Mouse (Mus musculus) hindbrain, embryonic 16.5 days (tissue): ENCODE results near the gene Kcnb1. TPM values are rescaled to one million over a fixed set of nuclear protein-coding genes. Genes with fewer than 3 reads are reported as not detected.

Experiments
- ATAC-seq: fragments of 200-750 bp; cut with Nextera tagmentation; 2 replicates; pipeline ENCODE4 v1.8.0; 2017; ENCODE audit warnings: moderate TSS enrichment, moderate library complexity
- H3K27ac ChIP-seq: fragments of 300-500 bp; sonication (generic); 2 replicates; pipeline ENCODE4 v1.5.1; 2014; ENCODE audit warnings: low read depth, mild to moderate bottlenecking, control low read depth, low read length, moderate library complexity
- H3K27me3 ChIP-seq: fragments of 300-500 bp; sonication (generic); replicated peaks from 2 replicates; pipeline ENCODE4 v1.6.1; 2014; ENCODE audit warnings: low read length; ENCODE audit not compliant: control insufficient read depth, insufficient read depth
- H3K36me3 ChIP-seq: fragments of 300-500 bp; sonication (generic); 2 replicates; pipeline ENCODE4 v1.6.1; 2014; ENCODE audit warnings: mild to moderate bottlenecking, low read length, moderate library complexity, mixed read lengths; ENCODE audit not compliant: control insufficient read depth, insufficient read depth
- H3K4me1 ChIP-seq: fragments of 300-500 bp; sonication (generic); 2 replicates; pipeline ENCODE4 v1.6.1; 2014; ENCODE audit warnings: low read depth, low read length; ENCODE audit not compliant: control insufficient read depth, insufficient read depth
- H3K4me2 ChIP-seq: fragments of 300-500 bp; sonication (generic); 2 replicates; pipeline ENCODE4 v1.6.1; 2014; ENCODE audit warnings: mild to moderate bottlenecking, low read length, control low read depth, moderate library complexity
- H3K4me3 ChIP-seq: fragments of 300-500 bp; sonication (generic); 2 replicates; pipeline ENCODE4 v1.5.1; 2014; ENCODE audit warnings: mild to moderate bottlenecking, low read length, control low read depth, moderate library complexity
- H3K9ac ChIP-seq: fragments of 300-500 bp; sonication (generic); 2 replicates; pipeline ENCODE4 v1.6.1; 2014; ENCODE audit warnings: low read depth, mild to moderate bottlenecking, control low read depth, low read length, moderate library complexity
- H3K9me3 ChIP-seq: fragments of 300-500 bp; sonication (generic); 2 replicates; pipeline ENCODE4 v1.6.1; 2014; ENCODE audit warnings: mild to moderate bottlenecking, low read length, moderate library complexity; ENCODE audit not compliant: control insufficient read depth
- WGBS: fragments of 180-500 bp; shearing (Covaris S2); extraction: QIAGEN DNeasy Blood & Tissue Kit; methylation state at CpG from one replicate; pipeline ENCODE4 v1.1.7; 2014; 5-methylcytosine and 5-hydroxymethylcytosine counted together
- polyA plus RNA-seq: library from polyadenylated mRNA; unstranded; fragments of >200 nt; fragmentation: Nextera tagmentation; extraction: Ambion mirVana; gene quantifications from 2 replicates; pipeline ENCODE4 v1.2.1, GENCODE M21; 2015

Gene Kcnb1
- polyA plus RNA-seq, 1 experiment from 2014 or later = 3.2 TPM

GRCm38 (mm10) chr2:167193361-167193760 lies 3.4 kb upstream of the Kcnb1 start:
- 78% methylated on average over 3 of the region's 3 CpGs for WGBS
- ATAC-seq = no peak
- no peak overlapping the region for H3K4me2 ChIP-seq
- H3K9ac ChIP-seq = no peak overlapping the region
- H3K27ac ChIP-seq = no peak overlapping the region
- H3K9me3 ChIP-seq = no peaks in the 10 kb centered on the region
- H3K4me3 ChIP-seq = no peak overlapping the region
- peaks cover 9% of the 10 kb centered on the region for H3K27me3 ChIP-seq
- no peaks in the 10 kb centered on the region for H3K36me3 ChIP-seq
- peaks cover 19% of the 10 kb centered on the region for H3K4me1 ChIP-seq

DNA sequence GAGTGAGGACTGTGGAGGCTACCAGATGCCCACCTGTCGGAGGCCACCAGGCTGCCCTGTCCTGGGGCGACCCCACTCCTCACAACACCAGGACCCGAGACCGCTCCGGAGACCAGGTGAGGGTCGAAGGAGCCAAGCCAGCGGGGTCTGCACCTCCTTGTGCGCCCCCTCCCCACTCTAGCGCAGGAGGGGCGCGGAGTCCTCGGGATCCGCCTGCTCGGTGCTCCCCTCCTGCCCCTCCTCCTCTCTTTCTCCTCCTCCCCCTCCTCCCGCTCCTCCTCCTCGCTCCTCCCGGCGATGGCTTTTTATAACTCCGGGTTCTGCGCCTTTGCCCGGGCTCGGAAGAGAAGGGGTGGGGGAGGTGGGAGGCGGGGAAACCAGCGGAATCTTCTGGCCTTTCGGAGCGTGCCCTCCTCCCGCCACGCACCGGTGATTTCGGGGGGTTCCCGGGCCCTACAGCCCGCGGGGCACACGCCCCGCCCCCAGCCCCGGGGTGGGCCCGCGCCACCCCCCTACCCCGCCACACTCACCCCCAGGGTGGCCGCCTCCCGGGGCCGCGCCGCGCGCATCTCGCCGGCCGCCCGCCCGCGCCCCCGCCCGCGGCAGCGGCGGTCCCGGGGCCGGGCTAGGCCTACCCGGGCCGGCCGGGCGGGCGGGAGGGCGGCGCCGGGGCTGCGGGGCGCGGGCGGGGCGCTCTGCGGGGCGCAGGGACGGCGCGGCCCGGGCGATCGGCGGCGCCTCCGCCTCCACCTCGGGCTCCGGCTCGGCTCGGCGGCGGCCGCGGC lies 472 bp downstream of the Kcnb1 start:
- Histone ChIP-seq H3K4me3 (peak overlapping the region; percentile 65), H3K9me3 (no peaks in the 10 kb centered on the region), H3K27me3 (peaks cover 12% of the 10 kb centered on the region), H3K4me1 (peaks cover 24% of the 10 kb centered on the region), H3K4me2 (peak overlapping the region; percentile 79), H3K36me3 (no peaks in the 10 kb centered on the region; the same call in 1 of the 2 replicates), H3K27ac (peak overlapping the region; percentile 60; the same call in 1 of the 2 replicates), H3K9ac (peak overlapping the region; percentile 80)
- ATAC-seq = peak; percentile 74
- WGBS = under 1% methylated on average over 42 of the region's 91 CpGs

- H3K4me1 ChIP-seq = peaks cover 27% of the 10 kb centered on the region
Observed at GRCm38 (mm10) chr2:167188315-167189207, 1.4 kb downstream of the Kcnb1 start.

DNA sequence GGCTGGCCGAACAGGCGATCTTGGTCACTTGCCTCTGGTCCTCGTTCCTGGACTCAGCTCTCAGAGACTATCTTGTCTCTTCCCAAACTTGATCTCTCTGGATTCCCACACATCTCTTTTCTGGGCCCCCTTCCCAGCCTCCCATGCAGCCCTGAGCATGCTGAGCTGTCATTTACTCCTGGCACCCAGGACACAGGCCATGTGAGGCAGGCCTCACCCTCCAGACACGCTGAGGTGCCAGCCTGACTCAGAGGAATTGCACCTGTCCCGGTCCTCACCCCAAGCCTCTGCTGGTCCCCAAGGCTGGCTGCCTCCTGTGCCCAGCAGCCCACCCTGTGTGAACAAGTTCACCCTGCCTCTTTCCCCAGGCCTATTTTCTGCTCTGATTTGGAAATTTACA lies 2.8 kb downstream of the Kcnb1 start:
- ATAC-seq = no peak

More at GRCm38 (mm10) chr2:167188315-167189207, 1.4 kb downstream of the Kcnb1 start:
- Histone ChIP-seq H3K4me3 (peak overlapping the region; percentile 65), H3K4me2 (peak overlapping the region; percentile 79), H3K9ac (peak overlapping the region; percentile 80), H3K9me3 (no peaks in the 10 kb centered on the region), H3K27ac (no peak overlapping the region), H3K27me3 (peaks cover 12% of the 10 kb centered on the region), H3K36me3 (no peaks in the 10 kb centered on the region; the same call in 1 of the 2 replicates)
- WGBS = 23% methylated on average over 47 of the region's 83 CpGs
- no peak for ATAC-seq

GRCm38 (mm10) chr2:167186544-167186943 lies 3.4 kb downstream of the Kcnb1 start:
- peaks cover 27% of the 10 kb centered on the region for H3K4me1 ChIP-seq
- peaks cover 9% of the 10 kb centered on the region for H3K27me3 ChIP-seq
- no peak overlapping the region for H3K27ac ChIP-seq
- H3K9ac ChIP-seq = no peak overlapping the region
- WGBS = 62% methylated on average over 10 of the region's 10 CpGs
- H3K36me3 ChIP-seq = no peaks in the 10 kb centered on the region; the same call in 1 of the 2 replicates
- H3K9me3 ChIP-seq = no peaks in the 10 kb centered on the region
- H3K4me3 ChIP-seq = no peak overlapping the region
- no peak for ATAC-seq
- no peak overlapping the region for H3K4me2 ChIP-seq

More for the DNA sequence above, 2.8 kb downstream of the Kcnb1 start:
- Histone ChIP-seq H3K4me3 (no peak overlapping the region), H3K36me3 (no peaks in the 10 kb centered on the region; the same call in 1 of the 2 replicates), H3K27ac (no peak overlapping the region), H3K27me3 (peaks cover 12% of the 10 kb centered on the region), H3K4me2 (peak overlapping the region; percentile 3; the same call in 1 of the 2 replicates), H3K9me3 (no peaks in the 10 kb centered on the region), H3K9ac (no peak overlapping the region), H3K4me1 (peaks cover 27% of the 10 kb centered on the region)
- WGBS = 72% methylated on average over 5 of the region's 5 CpGs

GRCm38 (mm10) chr2:167186003-167186402 lies 4.0 kb downstream of the Kcnb1 start:
- ATAC-seq = no peak
- WGBS = 60% methylated on average over 11 of the region's 13 CpGs
- Histone ChIP-seq H3K4me2 (no peak overlapping the region), H3K27ac (no peak overlapping the region), H3K9ac (no peak overlapping the region), H3K4me1 (peaks cover 27% of the 10 kb centered on the region), H3K27me3 (peaks cover 9% of the 10 kb centered on the region), H3K36me3 (no peaks in the 10 kb centered on the region; the same call in 1 of the 2 replicates), H3K9me3 (no peaks in the 10 kb centered on the region), H3K4me3 (no peak overlapping the region)

GRCm38 (mm10) chr2:167185432-167185831 lies 4.5 kb downstream of the Kcnb1 start:
- ATAC-seq = no peak

GRCm38 (mm10) chr2:167181662-167182389 lies 8.1 kb downstream of the Kcnb1 start:
- no peak overlapping the region for H3K27ac ChIP-seq
- ATAC-seq = no peak
- H3K9ac ChIP-seq = no peak overlapping the region
- no peaks in the 10 kb centered on the region; the same call in 1 of the 2 replicates for H3K36me3 ChIP-seq
- no peak overlapping the region for H3K4me3 ChIP-seq
- 84% methylated on average over 14 of the region's 14 CpGs for WGBS
- H3K9me3 ChIP-seq = no peaks in the 10 kb centered on the region
- H3K27me3 ChIP-seq = no peaks in the 10 kb centered on the region
- peaks cover 6% of the 10 kb centered on the region for H3K4me1 ChIP-seq
- H3K4me2 ChIP-seq = no peak overlapping the region

More at GRCm38 (mm10) chr2:167185432-167185831, 4.5 kb downstream of the Kcnb1 start:
- Histone ChIP-seq H3K9ac (no peak overlapping the region), H3K4me2 (no peak overlapping the region), H3K4me1 (peaks cover 21% of the 10 kb centered on the region), H3K27ac (no peak overlapping the region), H3K27me3 (peaks cover 6% of the 10 kb centered on the region), H3K4me3 (no peak overlapping the region), H3K9me3 (no peaks in the 10 kb centered on the region), H3K36me3 (no peaks in the 10 kb centered on the region; the same call in 1 of the 2 replicates)
- 89% methylated on average over 2 of the region's 2 CpGs for WGBS
